Mouse (Mus musculus): ENCODE data around the gene Galnt12. TPM values are rescaled to one million over a fixed set of nuclear protein-coding genes. Genes with fewer than 3 reads are reported as not detected.
A peak's percentile ranks its signal among the peaks of the same experiment; 100 is the strongest.

Gene Galnt12
- polyA plus RNA-seq, 1 experiment from 2014 or later = 2.9 TPM

GRCm38 (mm10) chr4:47131931-47132330 lies 40.2 kb downstream of the Galnt12 start:
- Histone ChIP-seq H3K4me2 (replicated peaks; ENCODE audit: low read depth, low read length) (no peak overlapping the region), H3K27me3 (replicated peaks; ENCODE audit: insufficient read depth, low read length) (no peaks in the 10 kb centered on the region), H3K9ac (replicated peaks; ENCODE audit: low read depth) (no peak overlapping the region), H3K9me3 (ENCODE audit: low read length) (no peaks in the 10 kb centered on the region), H3K4me1 (ENCODE audit: insufficient read depth, low read depth, low read length) (0 out of 2 replicates have a peak, but pooled peaks cover 2% of the 10 kb centered on the region), H3K36me3 (ENCODE audit: insufficient read depth, low read length) (no peaks in the 10 kb centered on the region), H3K27ac (ENCODE audit: low read length) (no peak overlapping the region), H3K4me3 (ENCODE audit: low read depth, low read length) (no peak overlapping the region)
- 90% methylated on average over 3 of the region's 3 CpGs for WGBS
- DNase-seq (ENCODE audit: low spot score) = no peak
- TF ChIP-seq EP300 (IDR thresholded peaks at IDR 0.05) (no peak), CTCF (IDR thresholded peaks at IDR 0.05) (no peak)
- ATAC-seq = no peak

DNA sequence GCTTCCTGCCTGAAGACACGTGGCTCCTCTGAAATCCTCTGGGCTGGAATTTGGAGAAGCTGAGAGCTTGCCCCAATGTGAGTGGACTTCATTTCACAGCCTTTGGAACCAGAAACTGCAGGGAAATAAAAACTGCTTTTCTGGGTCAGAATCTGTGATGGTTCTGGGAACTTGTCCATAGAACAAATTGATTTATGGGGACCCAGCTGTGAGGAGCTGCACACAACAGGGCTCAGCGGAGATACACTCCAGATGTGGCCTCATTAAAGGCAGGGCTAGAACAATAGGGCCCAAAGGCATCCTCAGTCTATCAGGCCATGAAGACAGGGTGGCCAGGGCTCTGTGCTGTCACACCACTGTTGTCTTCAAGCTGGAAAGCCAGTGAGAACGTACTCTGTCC lies 40.7 kb downstream of the Galnt12 start:
- WGBS = 60% methylated on average over 3 of the region's 3 CpGs
- no peak overlapping the region for H3K4me2 ChIP-seq (replicated peaks; ENCODE audit: low read depth, low read length)
- no peak overlapping the region for H3K27ac ChIP-seq (ENCODE audit: low read length)
- H3K27me3 ChIP-seq (replicated peaks; ENCODE audit: insufficient read depth, low read length) = no peaks in the 10 kb centered on the region
- no peaks in the 10 kb centered on the region for H3K9me3 ChIP-seq (ENCODE audit: low read length)
- ATAC-seq (0 out of 2 replicates have a peak, but pooled peaks have one; percentile 18), DNase-seq (ENCODE audit: low spot score) (no peak)
- H3K4me1 ChIP-seq (ENCODE audit: insufficient read depth, low read depth, low read length) = 0 out of 2 replicates have a peak, but pooled peaks cover 5% of the 10 kb centered on the region
- H3K4me3 ChIP-seq (ENCODE audit: low read depth, low read length) = no peak overlapping the region
- no peak overlapping the region for H3K9ac ChIP-seq (replicated peaks; ENCODE audit: low read depth)
- TF ChIP-seq EP300 (IDR thresholded peaks at IDR 0.05) (no peak), CTCF (IDR thresholded peaks at IDR 0.05) (no peak)
- H3K36me3 ChIP-seq (ENCODE audit: insufficient read depth, low read length) = no peaks in the 10 kb centered on the region

GRCm38 (mm10) chr4:47136699-47137101 lies 45.0 kb downstream of the Galnt12 start:
- Histone ChIP-seq H3K9me3 (ENCODE audit: low read length) (no peaks in the 10 kb centered on the region), H3K36me3 (ENCODE audit: insufficient read depth, low read length) (no peaks in the 10 kb centered on the region), H3K4me2 (replicated peaks; ENCODE audit: low read depth, low read length) (no peak overlapping the region), H3K4me3 (ENCODE audit: low read depth, low read length) (no peak overlapping the region), H3K4me1 (ENCODE audit: insufficient read depth, low read depth, low read length) (peaks cover 14% of the 10 kb centered on the region), H3K27me3 (replicated peaks; ENCODE audit: insufficient read depth, low read length) (no peaks in the 10 kb centered on the region), H3K27ac (ENCODE audit: low read length) (no peak overlapping the region), H3K9ac (replicated peaks; ENCODE audit: low read depth) (no peak overlapping the region)
- ATAC-seq = peak; percentile 37
- DNase-seq (ENCODE audit: low spot score) = peak; percentile 35
- no peak for TF ChIP-seq CTCF (IDR thresholded peaks at IDR 0.05)
- WGBS = 60% methylated on average over 8 of the region's 8 CpGs

- Histone ChIP-seq H3K27ac (ENCODE audit: low read length) (no peak overlapping the region), H3K4me1 (ENCODE audit: insufficient read depth, low read depth, low read length) (peaks cover 14% of the 10 kb centered on the region), H3K9me3 (ENCODE audit: low read length) (no peaks in the 10 kb centered on the region), H3K4me2 (replicated peaks; ENCODE audit: low read depth, low read length) (no peak overlapping the region), H3K4me3 (ENCODE audit: low read depth, low read length) (no peak overlapping the region), H3K9ac (replicated peaks; ENCODE audit: low read depth) (no peak overlapping the region), H3K36me3 (ENCODE audit: insufficient read depth, low read length) (no peaks in the 10 kb centered on the region), H3K27me3 (replicated peaks; ENCODE audit: insufficient read depth, low read length) (no peaks in the 10 kb centered on the region)
- TF ChIP-seq EP300 (IDR thresholded peaks at IDR 0.05) (no peak), CTCF (IDR thresholded peaks at IDR 0.05) (no peak)
- DNase-seq (ENCODE audit: low spot score) (peak; percentile 21), ATAC-seq (peak; percentile 33; the same call in 1 of the 2 replicates)
- WGBS = 62% methylated on average over 5 of the region's 5 CpGs
These were observed 45.8 kb downstream of the Galnt12 start for GRCm38 (mm10) chr4:47137479-47137878.

GRCm38 (mm10) chr4:47138411-47138810 lies 46.7 kb downstream of the Galnt12 start:
- no peaks in the 10 kb centered on the region for H3K27me3 ChIP-seq (replicated peaks; ENCODE audit: insufficient read depth, low read length)
- no peak overlapping the region for H3K27ac ChIP-seq (ENCODE audit: low read length)
- no peaks in the 10 kb centered on the region for H3K9me3 ChIP-seq (ENCODE audit: low read length)
- 70% methylated on average over 7 of the region's 7 CpGs for WGBS
- no peak overlapping the region for H3K9ac ChIP-seq (replicated peaks; ENCODE audit: low read depth)
- H3K4me3 ChIP-seq (ENCODE audit: low read depth, low read length) = no peak overlapping the region
- ATAC-seq (no peak), DNase-seq (ENCODE audit: low spot score) (no peak)
- TF ChIP-seq CTCF (IDR thresholded peaks at IDR 0.05) (no peak), EP300 (IDR thresholded peaks at IDR 0.05) (no peak)
- H3K4me2 ChIP-seq (replicated peaks; ENCODE audit: low read depth, low read length) = no peak overlapping the region
- H3K36me3 ChIP-seq (ENCODE audit: insufficient read depth, low read length) = no peaks in the 10 kb centered on the region
- peaks cover 14% of the 10 kb centered on the region for H3K4me1 ChIP-seq (ENCODE audit: insufficient read depth, low read depth, low read length)

GRCm38 (mm10) chr4:47138967-47139777 lies 47.5 kb downstream of the Galnt12 start:
- Histone ChIP-seq H3K4me2 (replicated peaks; ENCODE audit: low read depth, low read length) (no peak overlapping the region), H3K36me3 (ENCODE audit: insufficient read depth, low read length) (no peaks in the 10 kb centered on the region), H3K9ac (replicated peaks; ENCODE audit: low read depth) (no peak overlapping the region), H3K4me1 (ENCODE audit: insufficient read depth, low read depth, low read length) (peaks cover 14% of the 10 kb centered on the region), H3K9me3 (ENCODE audit: low read length) (no peaks in the 10 kb centered on the region), H3K27me3 (replicated peaks; ENCODE audit: insufficient read depth, low read length) (no peaks in the 10 kb centered on the region), H3K4me3 (ENCODE audit: low read depth, low read length) (no peak overlapping the region), H3K27ac (ENCODE audit: low read length) (0 out of 2 replicates have a peak overlapping the region, but pooled peaks have one; percentile 9)
- TF ChIP-seq CTCF (IDR thresholded peaks at IDR 0.05) (no peak), EP300 (IDR thresholded peaks at IDR 0.05) (no peak)
- DNase-seq (ENCODE audit: low spot score) (peak; percentile 48), ATAC-seq (peak; percentile 59)
- 18% methylated on average over 9 of the region's 9 CpGs for WGBS
